8 mouse cellular contexts compared by ENCODE assay signal in the genomic region with DNA sequence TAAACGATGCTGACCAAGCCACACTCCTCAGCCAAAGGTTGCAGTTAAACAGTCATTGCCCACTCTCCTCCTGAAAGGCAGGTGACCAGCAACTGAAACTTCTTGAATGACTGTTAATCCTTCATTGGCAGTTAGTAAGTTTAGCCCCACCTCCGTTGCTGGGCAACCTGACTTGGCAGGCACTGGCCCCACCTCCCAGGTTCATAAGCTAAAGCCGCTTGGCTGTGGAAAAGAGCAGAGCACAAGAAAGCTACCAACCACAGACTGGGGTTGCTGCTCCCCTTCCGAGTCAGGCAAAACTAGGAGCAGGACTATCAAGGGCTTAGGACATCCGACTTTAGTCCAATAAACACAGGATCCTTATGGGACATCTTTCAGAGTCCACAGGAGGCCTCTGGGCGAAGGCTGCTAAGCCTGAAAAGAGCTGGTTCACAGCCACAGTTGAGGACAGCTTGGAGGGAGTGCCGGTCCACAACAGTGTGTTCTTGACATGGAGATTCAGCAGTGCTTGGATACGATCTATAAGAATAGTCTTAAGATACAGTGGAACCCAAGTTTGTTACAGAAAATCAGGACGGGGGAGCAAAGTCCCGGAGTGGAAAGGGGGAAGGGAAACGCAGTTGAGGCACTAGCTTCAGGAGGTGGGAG.
DNase-seq lines count a peak whose midpoint lies in the region; ATAC-seq lines count a peak whose summit lies in the region.

No protein-coding gene starts in this region.

- ATAC-seq in embryonic facial prominence, embryonic 13.5 days (ENCODE audit: insufficient number of reproducible peaks, insufficient read depth, low FRiP score, low TSS enrichment, low read depth) = 0 out of 2 replicates have a peak, but pooled peaks have one; percentile 32

- H3K9me3 ChIP-seq in embryonic facial prominence, embryonic 13.5 days = no peaks in the 10 kb centered on the region

- intact Hi-C loops in heart, postnatal 10 days (cut with DNase I) = no loop called here

- no peak overlapping the region for H3K27ac ChIP-seq in embryonic facial prominence, embryonic 13.5 days

- WGBS in embryonic facial prominence, embryonic 13.5 days = 22% methylated on average over 11 of the region's 11 CpGs
- WGBS in large intestine, adult 2 months = 31% methylated on average over 11 of the region's 11 CpGs

- no peaks in the 10 kb centered on the region for H3K36me3 ChIP-seq in embryonic facial prominence, embryonic 13.5 days

- peak; percentile 80 to 84 for DNase-seq in cerebellum, postnatal 10 days
- DNase-seq in cerebellum, adult 9-10 months = no peak
- peak; percentile 22 to 24 for DNase-seq in heart, postnatal 10 days
- peak; percentile 11 for DNase-seq in large intestine, adult 2 months (ENCODE audit: low read depth, low spot score)
- DNase-seq in lung, postnatal 14 days = peak; percentile 31
- peak; percentile 41 to 61 for DNase-seq in right cerebral cortex, postnatal 36 days (ENCODE audit: low spot score in 2 of 2)
- DNase-seq in natural killer cell, adult 2 months (ENCODE audit: low spot score in 2 of 2) = no peak

- peak overlapping the region; percentile 7; the same call in 1 of the 2 replicates for H3K4me3 ChIP-seq in embryonic facial prominence, embryonic 13.5 days

- no peaks in the 10 kb centered on the region for H3K27me3 ChIP-seq in embryonic facial prominence, embryonic 13.5 days

- H3K4me1 ChIP-seq in embryonic facial prominence, embryonic 13.5 days = peaks cover 14% of the 10 kb centered on the region

- peak overlapping the region; percentile 55 for H3K4me2 ChIP-seq in embryonic facial prominence, embryonic 13.5 days

- peak overlapping the region; percentile 46 for H3K9ac ChIP-seq in embryonic facial prominence, embryonic 13.5 days

Comparison
In these comparisons a context has a peak if more than half of its experiments do, and no peak if none do; other contexts are left out.
1. DNase-seq: peak in cerebellum, postnatal 10 days (2 of 2), heart, postnatal 10 days (2 of 2), large intestine, adult 2 months (single experiment), lung, postnatal 14 days (single experiment) and right cerebral cortex, postnatal 36 days (2 of 2); none in cerebellum, adult 9-10 months (single experiment) and natural killer cell, adult 2 months (0 of 2).